Mouse (Mus musculus) mature B cell (primary cell): ENCODE results near the gene Osgepl1.
"Not testable (repeated sequence)": the region's sequence is repeated elsewhere in the genome, so short reads cannot be mapped to it uniquely, and the experiment has no call there.

ENCODE experiments used
- in situ Hi-C: fragments of 300-500 bp; cut with MboI; formaldehyde crosslinking; loops from 2 replicates; pipeline ENCODE4 v1.14.3; 2019

The Osgepl1 gene

DNA sequence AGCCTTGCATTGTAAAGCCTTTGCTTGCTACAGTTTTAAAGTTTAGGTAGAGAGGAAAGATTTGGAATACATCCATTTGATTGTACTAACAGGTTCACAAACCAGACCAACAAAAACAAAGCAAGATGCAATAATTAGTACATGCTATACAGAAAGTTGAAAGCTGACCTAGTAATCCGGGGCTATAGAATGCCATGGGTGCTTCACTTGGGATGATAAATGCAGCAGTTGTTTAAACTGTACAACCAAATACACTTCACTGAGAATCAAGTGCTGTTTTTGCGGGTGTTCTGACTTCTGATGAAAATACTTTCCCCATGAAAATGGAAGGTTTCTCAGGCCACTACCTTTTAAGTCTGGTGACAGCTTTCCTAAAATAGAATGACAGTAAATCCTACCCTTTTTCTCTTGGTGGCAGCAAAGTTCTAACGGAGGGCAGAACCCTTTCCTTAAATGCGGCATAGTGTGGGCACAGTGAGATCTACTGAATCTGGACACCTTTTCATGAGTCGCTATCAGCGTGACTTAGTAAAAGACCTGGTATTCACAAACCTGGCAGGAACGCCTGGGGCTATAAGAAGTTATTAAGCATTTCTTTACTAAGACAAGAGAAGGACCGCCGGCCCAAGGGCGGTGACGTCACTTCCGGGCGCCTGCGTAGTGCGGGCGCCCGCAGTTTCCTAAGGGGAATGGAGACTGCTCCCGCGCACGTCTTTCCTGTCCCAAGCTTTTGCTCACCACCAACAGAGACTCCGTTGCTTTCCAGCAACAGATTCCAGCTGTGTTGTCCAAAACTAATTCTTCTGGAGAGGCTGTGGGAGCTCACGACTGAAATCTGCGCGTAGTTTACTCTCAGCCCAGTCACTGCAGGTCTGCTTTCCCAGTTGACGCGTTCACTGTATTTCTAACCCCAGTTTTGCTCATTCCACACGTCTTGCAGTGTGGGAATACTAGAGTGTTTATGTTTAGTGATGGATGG is at the start of gene Osgepl1:
Osgepl1 (plus strand) TSS at position 636 of the 979 bp plus-strand sequence.
- in situ Hi-C loops: no loop called here

DNA sequence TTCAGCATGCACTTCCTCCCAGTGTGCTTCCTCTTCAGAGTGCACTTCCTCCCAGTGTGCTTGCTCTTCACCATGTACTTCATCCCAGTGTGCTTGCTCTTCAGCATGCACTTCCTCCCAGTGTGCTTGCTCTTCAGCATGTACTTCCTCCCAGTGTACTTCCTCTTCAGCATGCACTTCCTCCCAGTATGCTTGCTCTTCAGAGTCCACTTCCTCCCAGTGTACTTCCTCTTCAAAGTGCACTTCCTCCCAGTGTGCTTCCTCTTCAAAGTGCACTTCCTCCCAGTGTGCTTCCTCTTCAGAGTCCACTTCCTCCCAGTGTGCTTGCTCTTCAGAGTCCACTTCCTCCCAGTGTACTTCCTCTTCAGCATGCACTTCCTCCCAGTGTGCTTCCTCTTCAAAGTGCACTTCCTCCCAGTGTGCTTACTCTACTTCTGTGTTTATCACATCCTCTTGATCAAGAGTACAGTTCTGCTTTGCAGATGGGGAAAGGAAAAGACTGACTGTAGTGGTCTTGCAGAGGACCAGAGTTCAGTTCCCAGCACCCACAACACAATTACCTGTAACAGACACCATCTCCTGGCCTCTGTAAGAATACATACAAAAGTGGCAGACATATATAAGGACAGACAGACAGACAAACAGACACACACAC is 48.3 kb upstream of the Osgepl1 start:
- in situ Hi-C loops: not testable (repeated sequence)

DNA sequence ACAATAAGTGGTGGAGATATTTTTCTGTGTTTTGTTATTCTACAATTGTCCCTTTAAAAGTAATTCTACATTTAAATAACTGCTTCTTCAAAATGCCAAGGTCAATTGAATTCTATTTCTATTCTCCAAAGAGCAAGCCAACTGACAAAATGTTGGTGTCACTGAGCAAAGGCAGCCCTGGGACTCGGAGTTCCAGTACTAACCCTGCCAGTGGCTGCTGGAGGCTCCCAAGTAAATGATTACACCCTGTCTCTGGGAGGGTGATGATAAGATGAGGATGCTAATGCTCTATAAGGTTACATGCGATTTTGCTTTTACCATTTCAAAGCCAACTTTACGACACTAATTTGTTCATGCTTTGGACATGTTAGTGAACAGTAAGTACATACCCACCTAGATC is 43.5 kb upstream of the Osgepl1 start:
- in situ Hi-C loops: no loop called here

DNA sequence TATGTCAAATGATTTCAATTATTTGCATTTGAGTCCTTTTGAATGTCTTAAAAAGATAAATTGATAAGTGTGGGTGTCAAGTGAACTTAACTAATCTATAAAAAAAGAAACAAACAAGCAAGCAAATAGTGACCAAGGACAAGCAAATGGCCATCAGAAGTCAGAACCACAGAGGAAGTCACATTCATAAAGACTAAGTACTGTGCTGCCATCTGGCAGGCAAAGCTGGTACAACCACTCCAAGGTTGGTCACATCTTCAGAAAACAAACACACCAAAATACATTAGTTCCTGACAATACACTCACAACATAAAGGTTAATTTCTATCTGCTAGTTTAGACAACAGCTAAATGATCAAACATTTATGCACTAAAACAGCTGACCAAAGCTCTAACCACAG is 40.8 kb upstream of the Osgepl1 start:
- in situ Hi-C loops: no loop called here

DNA sequence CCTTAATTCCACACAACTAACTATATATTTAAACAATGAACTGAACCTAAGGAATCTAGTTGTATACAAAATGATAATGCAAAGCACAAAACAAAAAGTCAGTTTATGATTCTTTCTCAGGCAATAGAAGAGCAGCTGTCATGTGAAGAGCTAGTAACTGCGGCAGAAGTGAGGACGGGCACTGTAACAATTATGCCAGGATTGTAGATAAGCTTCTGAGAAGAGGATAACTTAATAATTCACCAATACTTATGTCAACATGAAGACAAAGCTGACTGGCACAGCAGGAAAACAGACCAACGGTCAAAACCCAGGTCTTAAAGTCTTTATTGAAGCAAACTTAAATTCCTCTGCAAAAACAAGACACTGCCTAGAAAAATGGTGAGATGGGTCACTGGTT is 22.2 kb upstream of the Osgepl1 start:
- in situ Hi-C loops: no loop called here

DNA sequence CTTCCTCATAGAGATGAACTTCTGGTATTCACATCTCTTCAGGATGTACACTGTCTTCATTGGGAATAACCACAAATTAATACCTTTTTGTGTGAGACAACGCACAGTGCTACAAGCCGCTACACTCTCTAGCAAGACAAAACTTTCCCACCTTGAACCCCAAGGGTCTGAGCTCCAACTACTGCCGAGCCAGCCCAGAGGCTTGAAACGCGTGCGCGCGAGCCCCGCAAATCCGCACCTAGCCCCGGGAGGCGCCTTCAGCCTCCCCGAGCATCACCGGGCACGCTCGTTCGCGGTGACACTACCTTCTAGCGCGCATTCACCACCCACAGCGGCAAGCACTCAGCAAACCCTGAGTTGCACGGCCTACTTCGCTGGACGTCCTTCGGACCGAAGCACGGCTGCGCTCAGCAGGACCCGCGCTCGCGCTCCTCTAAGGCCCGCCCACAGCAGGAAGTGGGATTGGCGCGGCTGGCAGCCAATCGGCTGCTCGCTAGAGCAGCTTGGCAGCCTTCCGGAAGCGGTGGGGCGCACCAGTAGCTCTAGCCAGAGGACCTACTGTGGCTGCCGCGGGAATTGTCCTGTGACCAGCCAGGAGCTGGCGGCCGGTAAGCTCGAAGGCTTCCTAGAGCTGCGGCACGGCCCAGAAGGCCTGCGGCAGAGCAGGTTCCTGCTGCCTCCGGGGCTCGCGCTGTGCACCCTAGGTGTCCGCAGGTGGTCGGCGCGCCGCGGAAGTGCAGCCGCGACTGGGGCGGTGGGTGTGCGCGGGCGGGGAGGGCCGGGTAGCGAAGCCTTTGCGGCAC is 16.6 kb upstream of the Osgepl1 start, which contains the start of the genes Pms1, Ormdl1 and Gm28778:
Pms1 (minus strand) TSS at position 438 of the 803 bp plus-strand sequence.
Ormdl1 (plus strand) TSS at position 515 of the 803 bp plus-strand sequence.
Gm28778 (plus strand) TSS at position 531 of the 803 bp plus-strand sequence.
- in situ Hi-C loops: no loop called here

DNA sequence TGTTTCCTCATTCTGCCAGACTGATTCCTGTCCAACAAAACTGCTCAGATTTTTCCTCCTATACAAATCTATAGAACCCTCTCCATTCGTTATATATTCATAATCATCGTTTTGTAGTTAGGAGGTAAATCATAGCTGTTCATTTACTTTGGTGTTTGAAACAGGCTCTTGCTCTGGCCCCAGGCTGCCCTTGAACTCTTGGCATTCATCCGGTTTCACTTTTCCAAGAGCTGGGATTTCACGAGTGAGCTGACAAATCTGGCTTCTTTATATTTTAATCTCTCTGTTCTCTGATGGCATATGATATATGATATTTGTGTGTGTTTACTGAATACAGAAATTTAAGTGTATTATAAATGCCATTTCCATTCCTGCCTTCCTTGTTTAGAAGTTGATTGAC is 12.9 kb upstream of the Osgepl1 start:
- in situ Hi-C loops: no loop called here

DNA sequence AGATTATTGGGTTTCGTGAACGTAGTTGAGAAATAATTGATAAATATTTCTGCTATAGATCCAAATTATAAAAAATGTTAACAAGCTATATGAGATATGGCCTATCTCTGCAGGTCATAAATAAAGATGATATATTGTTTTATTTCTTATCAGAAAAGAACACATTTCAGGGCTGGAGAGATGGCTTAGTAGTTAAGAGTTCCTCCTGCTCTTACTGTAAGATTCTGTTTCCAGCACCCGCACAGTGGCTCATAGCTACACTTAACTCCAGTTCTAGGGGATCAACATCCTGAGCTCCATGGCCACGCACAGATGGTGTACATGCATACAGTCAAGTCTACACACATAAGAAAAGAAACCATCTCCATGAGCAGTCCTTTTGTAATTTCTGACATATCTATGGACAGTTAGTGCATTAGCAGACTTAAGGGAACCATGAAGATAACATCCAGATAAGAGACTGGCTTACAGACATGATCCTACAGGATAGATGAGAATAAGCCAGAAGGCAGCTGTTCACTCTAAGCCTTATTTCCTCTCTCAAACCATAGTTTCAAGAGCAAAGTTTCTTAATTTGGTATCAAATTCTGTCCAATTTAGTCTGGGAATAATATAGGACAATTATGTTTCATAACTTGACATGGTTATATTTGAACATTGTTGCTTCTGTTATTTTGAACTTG is 8.4 kb downstream of the Osgepl1 start:
- in situ Hi-C loops: no loop called here

DNA sequence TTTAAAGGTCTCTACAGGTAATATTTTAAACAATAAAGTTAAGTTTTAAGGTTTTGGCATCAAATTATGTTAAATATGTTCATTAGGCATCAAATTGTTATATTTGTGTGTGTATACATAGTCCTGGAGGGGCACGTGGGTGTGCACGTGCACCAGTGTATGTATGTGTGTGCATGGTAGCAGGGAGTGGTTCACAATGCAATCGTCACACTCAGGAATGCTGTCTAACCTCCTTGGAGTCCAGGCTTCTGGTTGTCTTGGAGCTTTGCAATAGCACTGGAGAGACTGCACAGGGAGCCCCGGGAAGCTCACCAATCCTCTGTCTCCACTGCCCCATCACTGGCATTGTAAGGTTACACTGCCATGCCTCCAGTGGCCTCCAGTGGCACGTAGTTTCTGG is 9.8 kb downstream of the Osgepl1 start:
- in situ Hi-C loops: no loop called here

DNA sequence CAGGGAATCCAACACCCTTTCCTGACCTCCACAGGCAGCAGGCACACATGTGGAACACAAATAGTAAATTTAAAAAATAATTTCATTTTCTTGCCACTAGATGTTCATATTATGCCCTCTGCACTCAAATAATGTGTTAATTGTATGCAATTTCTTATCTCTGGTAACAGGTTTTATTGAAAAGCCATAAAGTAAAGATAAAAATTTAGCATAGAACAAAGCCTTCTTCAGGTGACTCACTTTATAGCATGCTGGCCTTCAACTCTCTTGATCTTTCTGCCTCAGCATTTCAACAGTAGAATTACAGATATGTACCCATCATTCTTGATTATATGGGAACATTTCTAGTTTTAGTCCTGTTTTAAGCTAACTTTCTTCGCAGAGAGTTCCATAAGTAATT is 10.9 kb downstream of the Osgepl1 start:
- in situ Hi-C loops: no loop called here

DNA sequence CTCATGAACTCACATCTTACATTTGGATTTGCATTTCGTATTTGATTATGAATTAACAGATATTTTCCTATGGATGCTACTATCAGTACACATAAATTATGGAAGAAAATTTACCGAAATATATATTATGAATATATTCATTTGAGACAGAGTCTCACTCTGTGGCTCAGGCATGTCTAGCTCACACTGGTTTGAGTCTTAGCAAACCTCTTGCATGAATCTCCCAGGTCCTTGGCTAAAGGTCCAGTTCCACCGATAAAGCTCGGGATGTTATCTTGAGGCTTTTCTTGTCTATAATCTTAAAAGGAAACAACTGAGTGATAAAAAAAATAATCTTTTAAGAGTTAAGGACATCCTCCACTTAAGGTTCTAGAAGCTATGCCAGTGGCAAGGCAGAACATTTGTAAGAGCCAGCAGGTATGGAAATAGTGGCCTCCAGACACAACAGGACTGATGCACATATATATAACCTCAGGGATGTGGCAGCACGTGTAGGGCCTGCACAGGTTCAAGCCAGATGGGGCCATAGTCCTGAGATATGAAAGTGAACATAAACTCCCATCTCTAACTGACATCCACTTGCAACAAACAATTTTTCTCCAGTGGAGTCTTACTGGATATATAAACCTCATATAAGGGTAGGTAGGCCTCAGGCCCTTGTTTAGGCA is 11.5 kb downstream of the Osgepl1 start:
- in situ Hi-C loops: no loop called here

DNA sequence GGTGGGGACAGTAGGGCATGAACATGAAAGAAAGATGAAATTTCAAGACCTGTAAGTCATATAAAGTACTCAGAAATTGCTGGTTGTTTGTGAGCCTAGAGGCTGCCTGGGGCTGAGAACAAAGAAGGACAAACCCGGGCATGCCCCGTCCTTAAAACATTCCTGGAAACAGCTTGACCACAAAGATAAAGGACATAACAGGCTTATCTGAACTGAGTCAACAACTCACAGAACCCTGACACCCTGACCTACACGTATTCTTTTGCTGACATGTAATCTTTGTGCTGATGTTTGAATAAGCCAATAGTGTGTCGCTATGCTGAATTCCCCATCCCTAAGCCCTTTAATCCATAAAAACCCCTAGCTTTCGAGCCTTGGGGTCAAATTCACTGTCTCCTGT is 20.1 kb downstream of the Osgepl1 start:
- in situ Hi-C loops: not testable (repeated sequence)

DNA sequence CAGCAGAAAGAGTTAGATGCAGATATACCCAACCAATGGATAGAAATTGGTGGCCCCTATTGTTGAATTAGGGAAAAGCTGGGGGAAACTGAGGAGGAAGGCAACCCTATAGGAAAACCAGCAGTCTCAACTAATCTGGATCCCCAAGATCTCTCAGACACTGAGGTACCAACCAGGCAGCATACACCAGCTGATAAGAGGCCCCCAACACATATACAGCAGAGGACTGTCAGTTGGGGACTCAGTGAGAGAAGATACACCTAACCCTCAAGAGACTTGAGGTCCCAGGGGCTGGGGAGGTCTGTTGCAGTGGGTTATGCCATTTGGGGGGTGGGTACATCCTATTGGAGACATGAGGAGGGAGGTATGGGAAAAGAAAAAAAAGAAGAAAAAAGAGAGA is 22.0 kb downstream of the Osgepl1 start:
- in situ Hi-C loops: no loop called here

DNA sequence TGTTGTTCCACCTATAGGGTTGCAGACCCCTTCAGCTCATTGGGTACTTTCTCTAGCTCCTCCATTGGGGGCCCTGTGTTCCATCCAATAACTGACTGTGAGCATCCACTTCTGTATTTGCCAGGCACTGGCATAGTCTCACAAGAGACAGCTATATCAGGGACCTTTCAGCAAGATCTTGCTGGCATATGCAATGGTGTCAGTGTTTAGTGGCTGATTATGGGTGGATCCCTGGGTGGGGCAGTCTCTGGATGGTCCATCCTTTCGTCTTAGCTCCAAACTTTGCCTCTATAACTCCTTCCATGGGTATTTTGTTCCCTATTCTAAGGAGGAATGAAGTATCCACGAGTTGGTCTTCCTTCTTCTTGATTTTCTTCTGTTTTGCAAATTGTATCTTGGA is 24.0 kb downstream of the Osgepl1 start:
- in situ Hi-C loops: not testable (repeated sequence)

DNA sequence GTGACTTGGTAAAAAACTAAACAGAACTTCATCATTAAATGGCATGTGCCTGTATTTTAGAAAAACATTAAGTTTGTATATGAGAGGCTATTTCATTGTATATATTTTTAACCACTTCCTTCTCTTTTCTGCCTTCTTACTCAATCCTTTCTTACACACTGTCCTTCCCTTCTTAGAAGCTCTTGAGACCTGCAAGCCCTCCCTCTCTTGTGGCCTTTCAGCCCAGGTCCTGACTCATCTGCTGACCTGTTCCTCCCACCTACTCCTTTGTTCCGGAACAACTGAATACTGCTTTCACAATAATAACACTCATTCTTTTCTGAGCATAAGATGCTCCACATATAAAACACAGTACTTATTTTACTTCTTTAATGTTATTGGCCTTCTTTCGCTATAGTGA is 27.6 kb downstream of the Osgepl1 start:
- in situ Hi-C loops: no loop called here

DNA sequence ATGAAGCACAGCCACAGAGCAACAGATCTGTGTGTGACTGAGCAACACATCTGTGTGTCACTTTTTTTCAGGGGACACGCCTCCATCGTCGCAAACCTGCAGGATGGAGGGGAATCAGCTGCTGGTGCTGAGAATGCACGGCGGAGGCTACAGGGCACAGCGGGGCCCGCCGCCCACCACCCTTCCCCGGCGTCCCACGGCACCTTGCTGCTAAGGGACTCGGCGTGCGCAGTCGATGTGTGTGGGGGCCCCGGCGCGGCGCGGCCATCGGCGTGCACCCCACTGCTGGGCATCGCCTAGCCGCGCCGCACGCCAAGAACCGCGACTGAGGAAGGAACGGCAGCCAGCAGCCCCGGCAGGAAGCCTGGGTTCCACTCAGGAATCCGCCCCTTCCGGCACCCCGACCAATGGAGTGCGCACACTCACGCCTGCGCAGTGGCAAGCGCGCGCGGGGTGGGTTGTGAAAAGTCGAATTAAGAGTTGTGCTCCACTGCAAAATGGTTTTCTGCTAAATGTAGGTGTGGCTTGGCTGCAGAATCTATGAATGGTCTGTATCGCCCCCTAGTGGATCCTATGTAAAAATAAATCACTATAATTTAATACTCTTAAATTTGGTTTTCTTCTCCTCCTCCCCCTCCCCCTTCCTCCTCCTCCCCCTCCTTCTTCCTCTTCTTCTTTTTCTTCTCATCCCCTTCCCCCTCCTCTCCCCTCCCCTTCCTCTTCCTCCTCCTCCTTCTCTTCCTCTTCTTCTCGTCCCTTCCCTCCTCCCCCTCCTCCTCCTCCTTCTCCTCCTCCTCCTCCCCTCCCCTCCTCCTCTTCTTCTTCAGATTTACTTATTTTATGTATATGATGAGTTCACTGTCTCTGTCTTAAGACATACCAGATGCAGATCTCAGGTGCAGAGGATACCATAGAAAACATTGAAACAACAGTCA is 39.2 kb downstream of the Osgepl1 start, which contains the start of the genes Asdurf, Gm28551 and Asnsd1:
Asdurf (minus strand) TSS at position 293 of the 935 bp plus-strand sequence.
Gm28551 (minus strand) TSS at position 341 of the 935 bp plus-strand sequence.
Asnsd1 (minus strand) TSS at position 426 of the 935 bp plus-strand sequence.
- in situ Hi-C loops: loop anchor here (25.0 kb wide), 1 partner anchor 290 kb away; the partner anchor contains the start of gene Mstn

DNA sequence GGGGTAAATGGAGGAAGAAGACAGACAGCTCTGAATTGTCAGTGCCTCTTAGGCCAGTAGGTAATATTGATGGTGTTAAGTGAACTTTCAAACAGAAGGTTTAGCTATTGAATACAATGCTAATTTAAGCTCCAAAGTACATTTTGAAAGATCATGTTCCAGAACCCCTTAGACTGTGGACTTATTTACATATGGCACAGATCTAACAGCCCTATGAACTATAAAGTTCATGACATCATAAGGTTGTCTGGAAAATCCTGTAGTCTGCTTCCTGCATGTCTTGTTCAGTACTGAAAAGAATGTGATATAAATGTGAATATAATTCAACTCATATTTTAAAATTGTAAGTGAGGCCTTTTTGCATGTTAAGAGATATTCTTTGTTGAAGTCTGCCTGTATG is 45.6 kb downstream of the Osgepl1 start:
- in situ Hi-C loops: loop anchor here (25.0 kb wide), 1 partner anchor 297 kb away; the partner anchor contains the start of gene Mstn
